Mouse (Mus musculus): Measurements from ENCODE around the gene Nlk.

- no peak for TF ChIP-seq POLR2A (IDR thresholded peaks at IDR 0.05; ENCODE audit: borderline replicate concordance, extremely low read depth, insufficient read depth, insufficient read length, poor library complexity, severe bottlenecking)
- no peak for TF ChIP-seq CTCF (IDR thresholded peaks at IDR 0.05; ENCODE audit: borderline replicate concordance, extremely low read depth, insufficient read depth, insufficient read length)
Observed at GRCm38 (mm10) chr11:78736877-78737408, 39.8 kb upstream of the Nlk start.

Data from brain, embryonic 14.5 days (tissue).